Comparison of ENCODE assay signal across 11 mouse cellular contexts in genomic region chr9:41102613-41103012, GRCm38 (mm10). TPM values are rescaled to one million over a fixed set of nuclear protein-coding genes. Genes with fewer than 3 reads are reported as not detected.
DNase-seq lines count a peak whose midpoint lies in the region; ATAC-seq and TF ChIP-seq lines count a peak whose summit lies in the region.
"Had no signal": no experiment of that assay in that cellular context is flagged by ENCODE, and none has a peak within 500 bp of the region (broad histone marks: within the 10 kb centered on the region; RNA-seq: fewer than 3 reads in every experiment).

No protein-coding gene starts in this region.

- no peak overlapping the region for H3K4me3 ChIP-seq in myocyte
- H3K4me3 ChIP-seq: erythroblast, embryonic 14.5 days; midbrain, embryonic 13.5 days had no signal

- intact Hi-C loops in left cerebral cortex, postnatal 14 days (cut with DNase I), result no loop called here

- H3K36me3 ChIP-seq in myocyte (ENCODE audit: control insufficient read depth, insufficient read depth), result no peaks in the 10 kb centered on the region
- H3K36me3 ChIP-seq: midbrain, embryonic 13.5 days had no signal

- H3K27me3 ChIP-seq in myocyte (ENCODE audit: control insufficient read depth, insufficient read depth, insufficient read length), result no peaks in the 10 kb centered on the region
- H3K27me3 ChIP-seq: midbrain, embryonic 13.5 days had no signal

- ATAC-seq in frontal cortex, adult (ENCODE audit: low TSS enrichment), result peak; percentile 55; the same call in 1 of the 2 replicates
- ATAC-seq: midbrain, embryonic 13.5 days had no signal

- peak overlapping the region; percentile 3 for H3K4me2 ChIP-seq in myocyte (ENCODE audit: low read depth)
- H3K4me2 ChIP-seq: midbrain, embryonic 13.5 days had no signal

- DNase-seq in frontal cortex, postnatal 14 days (ENCODE audit: low spot score in 2 of 2), result no peak
- peak; percentile 53 to 77 for DNase-seq in left cerebral cortex, postnatal 14 days (ENCODE audit: low spot score in 2 of 2)
- no peak for DNase-seq in left cerebral cortex, adult 8-10 months (ENCODE audit: low spot score in 2 of 2)
- DNase-seq in heart, postnatal 4 days, result peak; percentile 48
- DNase-seq in MN1 (ENCODE audit: low spot score), result no peak
- DNase-seq in frontal cortex, postnatal 36 days (ENCODE audit: low spot score in 2 of 2), result no peak
- DNase-seq: cerebellum, postnatal 25 days had no signal

- no peak for TF ChIP-seq POLR2A in myocyte (IDR thresholded peaks at IDR 0.05; ENCODE audit: insufficient read length, low read depth)

- H3K79me2 ChIP-seq in myocyte (ENCODE audit: control insufficient read depth, insufficient read depth), result no peaks in the 10 kb centered on the region

- no peak overlapping the region for H3ac ChIP-seq in myocyte (ENCODE audit: control insufficient read depth, insufficient read length)

TF ChIP-seq in myocyte, 11 proteins besides CTCF, POLR2A, EP300 and RAD21:
- TF ChIP-seq MAX (IDR thresholded peaks at IDR 0.05; ENCODE audit: low read depth) (no peak), REST (IDR thresholded peaks at IDR 0.05; ENCODE audit: insufficient read depth, insufficient read length) (no peak), POLR2AphosphoS2 (IDR thresholded peaks at IDR 0.05; ENCODE audit: insufficient read length, low read depth) (no peak), TCF3 (IDR thresholded peaks at IDR 0.05; ENCODE audit: insufficient read length, low read depth) (no peak), CEBPB (IDR thresholded peaks at IDR 0.05; ENCODE audit: insufficient read depth, poor library complexity, severe bottlenecking) (no peak), E2F4 (IDR thresholded peaks at IDR 0.05; ENCODE audit: insufficient read depth) (no peak), USF1 (IDR thresholded peaks at IDR 0.05; ENCODE audit: low read depth) (no peak), TCF12 (IDR thresholded peaks at IDR 0.05; ENCODE audit: insufficient read depth, poor library complexity, severe bottlenecking) (no peak), MYOD1 (IDR thresholded peaks at IDR 0.05; ENCODE audit: control insufficient read depth in 1 of 3, insufficient read length in 2 of 3, low read depth in 2 of 3) (no peak), SRF (IDR thresholded peaks at IDR 0.05; ENCODE audit: control insufficient read depth, insufficient read length, low read depth) (no peak), MYOG (IDR thresholded peaks at IDR 0.05; ENCODE audit: control insufficient read depth in 1 of 3, insufficient read depth in 1 of 3, insufficient read length in 2 of 3, low read depth in 2 of 3) (no peak)

RNA-seq across cellular contexts. Expression of gene Ubash3b, which starts 58.9 kb away (rescaled TPM):
- 10 to 100 TPM; 26.6 to 28.1 TPM for total RNA-seq in left cerebral cortex, postnatal 14 days (2021)
- total RNA-seq in left cerebral cortex, adult 8-10 months (2022), result 10 to 100 TPM; 19.9 to 23.9 (median 21.7) TPM
- total RNA-seq in heart, postnatal 4 days (2021), result 1 to 10 TPM; 6.2 to 6.9 TPM
- 5.9 TPM for polyA plus RNA-seq in myocyte (2012; fragmentation: generic; extraction: Trizol)

Comparison
In these comparisons a context has a peak if more than half of its experiments do, and no peak if none do; other contexts are left out.
1. DNase-seq: peak in left cerebral cortex, postnatal 14 days (2 of 2) and heart, postnatal 4 days (single experiment); none in frontal cortex, postnatal 14 days (0 of 2), left cerebral cortex, adult 8-10 months (0 of 2), MN1 (single experiment) and frontal cortex, postnatal 36 days (0 of 2).